Mouse (Mus musculus): ENCODE measurements at regions not wholly inside any gene's neighbourhood (a gene's known extent, or its start where the extent isn't known, plus 50 kb on each side); places are given as distances from the start of the nearest gene placed in this dataset.
A peak's percentile ranks its signal among the peaks of the same experiment; 100 is the strongest.

DNA sequence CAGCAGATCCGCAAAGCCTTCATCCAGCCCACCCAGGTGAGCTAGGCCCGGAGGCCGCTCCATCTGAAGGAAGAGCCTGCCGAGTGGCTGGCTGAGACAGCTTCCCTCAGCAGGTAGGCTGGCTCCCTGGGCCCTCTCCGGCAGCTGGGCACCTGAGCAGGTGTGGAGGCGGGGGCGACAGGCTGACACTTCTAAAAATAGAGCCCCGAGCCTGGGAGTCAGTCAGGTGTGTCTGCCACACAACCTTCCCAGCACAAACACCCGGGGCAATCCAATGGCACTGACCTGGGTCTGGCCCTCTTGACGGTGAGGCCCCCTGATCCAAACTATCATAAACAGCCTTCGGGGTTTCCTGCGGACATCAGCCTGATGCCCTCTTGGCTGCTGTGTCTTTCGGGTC, 58.5 kb downstream of the Zfp36l2 start:
- DNase-seq (ENCODE audit: low spot score) = no peak

DNA sequence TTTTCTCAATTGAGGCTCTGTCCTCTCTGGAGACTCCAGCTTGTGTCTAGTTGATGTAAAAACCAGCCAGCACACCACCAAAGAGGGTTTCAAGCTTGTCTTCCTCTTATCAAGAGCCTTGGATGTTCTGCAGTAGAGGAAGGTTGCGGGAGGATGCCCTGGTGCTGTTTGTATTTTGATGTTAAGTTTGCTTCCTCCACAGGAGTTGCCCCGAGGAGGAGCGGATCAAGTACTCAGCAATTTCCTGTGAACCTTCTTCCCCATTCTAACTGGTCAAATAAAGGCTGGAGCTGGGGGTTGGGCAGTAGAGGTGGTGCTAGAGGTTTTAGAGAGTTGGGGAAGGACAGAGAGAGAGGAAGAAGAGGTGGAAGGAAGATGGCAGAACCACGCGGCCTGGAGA, 59.5 kb downstream of the Zfp36l2 start:
- no peak for DNase-seq (ENCODE audit: low spot score)

DNA sequence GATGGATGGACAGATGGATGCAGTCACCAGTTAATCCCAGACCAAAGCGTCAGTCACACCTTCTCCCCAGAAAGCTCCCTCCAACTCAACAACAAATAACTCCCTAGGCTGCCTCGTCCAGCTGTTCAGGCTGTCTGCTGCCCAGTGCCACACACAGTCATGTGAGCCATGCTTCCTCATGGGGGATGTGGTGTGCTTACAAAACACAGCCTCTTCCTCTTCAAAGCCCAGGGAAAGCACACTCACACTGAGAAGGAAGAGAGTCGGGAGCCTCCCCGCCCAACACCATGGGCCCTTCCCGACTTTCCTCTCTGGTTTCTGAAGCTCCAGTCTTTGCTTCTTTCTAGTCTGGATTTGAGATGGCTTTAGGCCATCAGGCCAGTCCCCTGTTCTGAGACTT, 61.6 kb downstream of the Zfp36l2 start:
- no peak for DNase-seq (ENCODE audit: low spot score)

DNA sequence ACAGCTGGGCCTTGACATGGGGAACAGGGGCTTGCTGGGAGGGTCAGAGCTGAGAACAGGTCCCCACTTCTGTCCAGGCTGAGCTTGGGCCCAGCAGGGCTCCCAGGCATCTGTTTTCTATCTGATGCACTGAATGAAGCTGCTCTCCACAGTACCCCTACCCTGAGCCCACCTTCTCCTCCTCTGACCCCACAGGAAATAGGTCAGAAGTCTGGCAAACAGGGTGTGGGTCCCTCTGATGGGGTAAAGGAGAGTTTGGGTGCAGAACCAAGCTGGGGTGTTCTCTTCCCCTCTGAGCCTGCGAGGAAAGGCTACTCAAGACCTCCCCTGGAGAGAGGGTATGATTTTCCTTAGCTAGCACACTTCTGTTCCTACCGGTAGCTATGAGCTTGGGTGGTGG, 64.6 kb downstream of the Zfp36l2 start:
- DNase-seq (ENCODE audit: low spot score) = no peak

DNA sequence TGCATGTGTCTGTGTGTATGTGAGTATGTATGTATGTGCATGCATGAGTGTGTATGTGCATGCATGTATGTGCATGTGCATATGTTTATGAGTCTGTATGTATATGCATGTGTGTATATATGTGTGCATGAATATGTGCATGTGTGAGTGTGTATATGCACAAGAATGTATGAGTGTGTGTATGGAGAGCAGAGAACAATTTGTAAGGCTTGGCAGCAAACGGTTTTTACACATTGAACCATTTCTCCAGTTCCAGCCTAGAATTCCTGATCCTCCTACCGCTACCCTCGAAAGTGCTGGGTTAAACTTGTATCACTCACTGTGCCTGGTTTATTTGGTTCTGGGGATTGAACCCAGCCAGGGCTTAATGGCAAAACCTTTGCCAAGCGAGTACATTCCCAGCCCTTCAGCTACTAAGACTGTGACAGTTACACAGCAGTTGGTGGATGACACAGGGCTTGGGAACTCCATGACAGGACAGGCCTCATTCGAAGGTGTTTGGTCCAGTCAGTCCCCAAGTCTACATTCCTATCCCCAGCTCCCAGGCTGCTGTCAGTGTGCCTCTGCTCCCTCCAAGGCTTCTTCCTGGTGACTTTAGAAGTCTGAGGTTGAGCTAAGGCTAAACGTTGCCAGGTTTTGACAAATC, 65.1 kb downstream of the Zfp36l2 start:
- DNase-seq (ENCODE audit: low spot score) = no peak

DNA sequence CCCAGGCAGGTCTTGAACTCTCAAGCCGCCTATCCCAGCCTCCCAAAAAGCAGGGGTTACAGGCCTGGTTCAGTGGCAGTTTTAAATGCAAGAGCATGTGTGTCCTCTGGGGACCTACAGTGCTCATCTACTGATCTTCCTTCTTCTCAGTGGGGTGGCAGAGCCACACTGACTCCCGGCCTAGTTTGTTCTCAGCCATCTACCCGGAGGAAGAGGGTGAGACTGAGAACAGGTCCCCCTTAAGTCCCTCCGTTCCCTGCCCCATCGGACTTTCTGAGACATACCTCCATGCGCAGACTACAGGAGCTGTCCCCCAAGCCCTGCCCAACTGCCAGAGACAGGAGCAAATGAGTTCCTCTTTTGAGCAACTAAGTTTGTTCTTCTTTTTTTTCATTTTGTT, 66.5 kb downstream of the Zfp36l2 start:
- DNase-seq (ENCODE audit: low spot score) = no peak

DNA sequence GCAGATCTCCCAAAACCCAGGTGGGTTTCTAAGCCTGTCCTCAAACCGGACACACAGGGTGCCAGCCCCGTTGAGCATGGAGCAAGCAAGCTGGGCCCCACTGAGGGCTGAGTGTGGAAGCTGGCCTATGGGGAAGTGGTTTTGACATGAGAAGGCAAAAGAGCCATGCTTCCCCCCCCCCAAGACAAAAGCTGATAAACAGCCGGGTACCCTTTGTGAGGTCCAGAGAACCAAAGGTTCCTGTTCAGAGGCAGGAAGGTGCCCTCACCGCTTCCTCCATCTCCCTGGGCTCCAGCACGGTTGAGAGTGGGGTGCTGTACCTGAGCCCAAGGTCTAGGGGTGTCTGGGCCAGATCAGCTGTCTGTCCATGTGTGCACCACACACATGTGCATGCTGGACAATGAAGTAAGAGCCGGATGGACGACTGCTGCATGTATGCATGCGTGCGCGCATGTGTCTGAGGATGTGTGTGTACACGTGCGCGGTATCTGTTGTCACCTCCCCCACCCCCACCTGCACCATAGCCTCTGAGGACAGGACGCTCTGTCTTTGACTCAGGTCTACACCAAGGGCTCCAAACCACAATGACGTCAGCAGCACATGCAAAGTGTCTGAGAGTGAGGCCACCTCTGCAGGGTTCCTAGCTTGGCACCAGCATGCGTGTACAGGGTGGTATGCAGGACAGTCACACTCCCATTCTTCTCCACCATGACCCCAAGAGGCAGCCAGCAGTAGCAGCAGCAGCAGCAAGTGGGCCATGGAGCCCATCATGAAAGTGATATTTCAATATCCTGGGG, 68.3 kb downstream of the Zfp36l2 start:
- no peak for DNase-seq (ENCODE audit: low spot score)

DNA sequence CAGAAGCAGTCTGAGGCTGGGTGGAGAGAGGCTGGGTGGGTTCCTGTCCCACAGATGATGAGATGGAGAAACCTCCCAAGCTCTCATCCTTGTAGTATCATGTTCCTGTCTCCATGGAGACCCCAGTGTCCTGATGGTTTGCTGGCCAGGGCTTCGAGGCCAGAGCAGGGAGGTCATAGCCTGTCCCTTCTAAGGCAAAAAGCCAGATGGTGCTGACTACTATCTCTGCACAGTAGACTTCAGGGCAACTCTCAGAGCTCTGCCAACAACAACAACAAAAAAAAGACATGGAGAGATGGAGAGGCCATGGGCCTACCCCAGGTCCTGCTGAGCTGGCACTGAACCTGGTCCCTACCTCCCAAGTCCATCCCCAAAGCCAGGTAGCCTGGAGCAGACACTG, 69.0 kb downstream of the Zfp36l2 start:
- no peak for DNase-seq (ENCODE audit: low spot score)

DNA sequence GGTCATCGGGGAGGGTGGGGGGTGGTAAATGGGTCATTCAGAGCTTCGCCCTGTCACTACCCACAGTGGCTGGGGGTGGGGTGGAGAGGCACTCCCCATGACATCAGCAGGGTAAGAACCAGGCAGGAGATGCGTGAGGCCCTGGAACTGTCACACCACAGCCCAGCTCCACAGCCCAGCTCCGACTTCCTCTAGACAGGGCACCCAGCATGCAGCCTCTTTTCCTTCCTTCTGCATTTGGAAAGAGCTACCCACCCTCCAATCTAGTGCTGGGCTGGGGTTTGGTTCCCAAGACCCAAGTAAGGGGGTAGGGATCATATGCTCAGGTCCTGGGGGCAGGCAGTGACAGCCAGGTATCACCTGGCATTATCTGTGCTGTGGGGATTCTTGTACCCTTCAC, 69.5 kb downstream of the Zfp36l2 start:
- no peak for DNase-seq (ENCODE audit: low spot score)

DNA sequence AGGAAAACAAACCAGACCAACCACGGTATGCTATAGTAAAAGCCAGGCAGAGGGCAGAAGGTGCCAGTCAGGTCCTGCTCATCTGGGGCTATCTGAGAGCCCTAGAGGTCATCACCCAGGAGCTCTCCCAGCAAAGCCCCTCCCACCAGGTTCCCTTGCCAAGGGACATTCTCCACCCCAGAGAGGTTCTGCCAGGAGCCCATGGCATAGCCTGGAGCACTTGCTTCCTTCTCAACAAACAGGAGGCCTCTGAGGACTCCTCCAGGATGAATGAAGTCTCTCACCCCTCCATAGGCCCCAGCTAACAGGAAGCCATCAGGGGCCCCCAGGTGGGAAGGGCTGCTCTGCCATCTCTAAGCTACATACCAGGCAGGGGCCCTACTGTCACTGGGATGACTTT, 70.0 kb downstream of the Zfp36l2 start:
- no peak for DNase-seq (ENCODE audit: low spot score)

DNA sequence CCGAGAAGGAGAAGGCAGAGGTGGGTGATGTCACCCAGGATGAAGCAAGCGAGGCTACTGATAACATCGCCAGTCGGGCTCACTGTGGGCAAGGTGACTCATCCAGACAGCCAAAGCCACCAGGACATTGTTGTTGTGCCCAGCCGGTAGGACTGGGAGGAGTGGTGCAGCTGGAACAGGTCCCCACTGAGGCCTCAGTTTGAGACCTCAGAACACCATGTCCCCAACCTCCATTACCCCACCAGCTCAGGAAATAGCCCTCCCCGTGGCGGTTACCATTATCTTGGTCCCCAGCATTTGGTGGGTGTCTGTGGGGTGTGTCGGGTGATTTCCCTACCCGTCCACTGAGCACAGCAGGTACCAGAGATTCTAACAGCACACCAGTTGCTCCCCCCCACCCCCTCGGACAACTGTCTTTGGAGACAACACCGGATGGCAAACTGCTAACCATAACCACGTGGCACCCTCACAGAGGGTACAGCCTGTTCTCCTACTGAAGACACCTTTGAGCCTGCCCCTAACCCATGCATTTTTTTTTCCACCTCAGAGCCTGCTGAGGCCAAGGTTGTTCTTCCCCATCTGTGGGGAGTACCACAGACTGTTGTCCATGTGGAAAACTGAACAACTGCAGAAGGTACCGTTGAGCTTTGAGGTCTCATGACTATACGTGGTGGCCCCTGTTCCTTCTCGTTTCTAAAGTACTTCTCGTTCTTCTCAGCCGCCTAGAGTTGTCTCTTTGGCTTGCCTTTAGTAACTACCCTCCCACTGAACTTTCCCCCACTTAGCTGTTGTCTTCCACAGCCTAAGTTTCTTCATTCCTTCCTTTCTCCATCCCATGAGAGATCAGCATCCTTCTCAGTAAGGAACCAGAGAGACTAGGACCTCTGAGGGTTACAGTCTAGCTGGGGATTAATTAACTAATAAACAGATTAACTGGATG, 71.1 kb downstream of the Zfp36l2 start:
- peak; percentile 52 for DNase-seq (ENCODE audit: low spot score)

DNA sequence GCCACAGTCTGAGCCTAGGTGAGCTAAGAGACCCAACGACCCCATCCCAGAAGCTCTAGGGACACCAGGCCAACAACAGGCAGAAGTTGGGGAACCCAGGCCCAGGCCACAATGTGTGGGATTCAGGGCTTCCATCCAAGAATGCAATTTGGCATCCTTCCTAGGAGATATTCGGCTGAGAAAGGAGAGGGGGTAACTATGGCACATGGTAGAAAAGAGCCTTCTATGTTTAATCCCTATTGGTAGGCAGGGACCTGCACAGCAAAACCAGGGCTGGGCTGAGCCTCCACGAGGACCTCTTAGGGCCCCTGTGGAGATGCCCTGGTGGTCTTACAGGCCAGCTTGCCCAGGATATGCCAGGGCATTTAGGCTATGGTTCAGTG, 71.8 kb downstream of the Zfp36l2 start:
- DNase-seq (ENCODE audit: low spot score) = no peak

DNA sequence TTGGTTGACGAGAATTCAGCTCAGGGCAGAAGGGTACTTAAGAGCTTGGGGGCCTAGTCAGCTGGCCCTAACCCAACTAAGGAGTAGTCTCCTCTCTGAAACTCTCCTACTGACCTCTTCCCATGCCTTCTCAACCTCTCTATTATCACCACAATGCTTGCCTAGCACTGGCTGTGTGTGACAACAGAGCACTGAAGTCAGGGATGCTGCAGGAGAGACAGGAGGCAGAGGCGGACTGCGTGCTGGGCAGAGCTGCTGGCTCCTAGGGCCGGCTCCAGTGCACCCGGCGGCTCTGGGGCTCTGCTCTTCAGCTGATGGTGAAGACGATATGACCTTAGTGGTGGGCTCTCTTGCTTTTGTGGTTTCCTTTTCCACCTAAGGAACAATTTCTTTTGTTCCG, 72.6 kb downstream of the Zfp36l2 start:
- DNase-seq (ENCODE audit: low spot score) = no peak

DNA sequence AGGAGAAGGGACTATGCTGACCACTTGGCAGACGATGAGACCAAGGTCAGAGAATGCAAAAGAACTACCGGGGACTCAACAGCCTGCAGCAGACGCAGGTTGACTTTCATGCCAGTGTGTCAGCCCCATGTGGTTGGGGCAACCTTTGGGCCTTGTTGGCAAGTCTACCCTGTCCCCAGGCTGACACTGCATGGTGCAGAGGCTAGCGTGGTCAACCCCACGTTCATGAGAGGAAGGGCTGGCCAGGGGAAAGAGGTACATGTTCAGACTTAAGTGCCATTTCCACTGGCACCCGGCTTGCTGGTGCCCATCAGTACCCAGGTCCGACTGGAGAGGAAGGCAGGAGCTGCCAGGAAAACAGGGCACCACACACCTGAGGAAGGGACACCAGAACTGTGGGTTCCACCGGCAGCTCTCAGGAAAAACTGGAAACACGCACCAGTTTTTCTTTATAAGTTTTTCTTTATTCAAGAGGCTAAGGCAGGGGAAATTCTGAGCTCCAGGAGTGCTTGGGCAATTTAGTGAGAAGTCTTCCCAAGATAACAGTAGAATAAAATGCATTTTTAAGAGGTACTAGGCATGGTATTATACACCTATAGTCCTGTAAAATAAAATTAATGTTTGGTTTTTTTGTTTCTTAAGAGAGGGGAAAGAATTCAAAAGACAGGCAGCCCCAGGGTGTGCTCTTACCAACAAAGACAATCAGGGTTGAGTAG, 73.3 kb downstream of the Zfp36l2 start:
- DNase-seq (ENCODE audit: low spot score) = no peak

DNA sequence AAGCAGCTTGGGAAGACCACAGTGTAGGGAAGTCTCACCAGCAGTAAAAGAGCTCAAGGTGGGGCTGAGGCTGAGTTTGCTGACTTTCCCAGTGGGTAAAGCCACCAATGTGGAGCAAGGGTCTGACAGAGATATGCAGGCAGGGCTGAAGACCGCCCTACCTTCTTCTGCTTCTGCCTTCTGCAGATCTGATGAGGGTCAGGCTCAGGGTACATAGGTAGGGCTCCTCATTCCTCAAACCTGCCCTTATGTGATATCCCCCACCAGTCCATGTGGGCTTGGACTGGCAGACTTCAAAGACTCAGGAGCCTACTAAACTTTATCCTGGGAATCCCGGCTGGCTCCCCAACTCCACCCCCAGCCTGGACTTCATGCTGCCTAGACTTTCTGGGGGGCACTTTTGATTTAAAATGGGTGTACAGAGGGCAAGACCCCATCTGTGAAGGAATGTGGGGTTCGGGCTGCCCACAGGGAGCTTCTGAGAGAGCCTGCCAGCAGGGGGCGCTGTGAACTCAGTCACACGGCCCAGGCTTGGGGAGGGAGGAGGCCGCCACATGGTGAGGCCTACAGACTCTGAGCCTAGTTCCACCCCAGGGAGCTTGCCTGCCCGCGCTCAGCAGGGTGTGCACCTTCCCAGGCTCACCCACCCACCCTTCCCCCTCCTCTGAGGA, 74.0 kb downstream of the Zfp36l2 start:
- peak; percentile 94 for DNase-seq (ENCODE audit: low spot score)

DNA sequence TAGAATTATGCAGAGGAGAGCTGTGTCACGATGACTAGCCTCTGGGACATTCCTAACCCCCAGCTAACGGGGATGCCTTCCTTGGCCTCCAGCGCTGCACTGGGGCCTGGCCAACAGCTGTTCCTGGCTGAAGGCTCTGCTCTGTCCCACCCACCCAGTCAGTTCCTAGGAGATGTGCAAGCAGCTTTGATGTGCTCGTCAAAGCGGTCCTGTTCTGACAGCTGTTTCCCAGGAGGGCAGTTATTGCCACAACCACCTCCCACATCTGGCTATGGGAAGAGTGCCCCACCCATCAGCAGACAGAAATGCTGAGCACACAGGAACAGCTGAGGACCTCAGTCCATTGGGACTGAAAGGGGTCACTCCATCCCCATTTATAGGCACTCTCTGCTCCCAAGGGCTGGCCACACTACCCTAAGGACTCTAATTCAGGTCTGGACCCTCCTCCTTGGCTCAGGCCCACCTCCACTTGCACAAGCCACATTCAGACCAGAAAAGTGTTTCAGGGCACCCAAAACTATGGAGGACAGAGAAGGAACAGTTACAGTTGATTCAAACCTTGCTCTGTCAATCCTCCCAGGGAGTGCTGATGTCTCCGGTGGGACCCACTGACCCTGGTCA, 75.2 kb downstream of the Zfp36l2 start:
- DNase-seq (ENCODE audit: low spot score) = no peak

DNA sequence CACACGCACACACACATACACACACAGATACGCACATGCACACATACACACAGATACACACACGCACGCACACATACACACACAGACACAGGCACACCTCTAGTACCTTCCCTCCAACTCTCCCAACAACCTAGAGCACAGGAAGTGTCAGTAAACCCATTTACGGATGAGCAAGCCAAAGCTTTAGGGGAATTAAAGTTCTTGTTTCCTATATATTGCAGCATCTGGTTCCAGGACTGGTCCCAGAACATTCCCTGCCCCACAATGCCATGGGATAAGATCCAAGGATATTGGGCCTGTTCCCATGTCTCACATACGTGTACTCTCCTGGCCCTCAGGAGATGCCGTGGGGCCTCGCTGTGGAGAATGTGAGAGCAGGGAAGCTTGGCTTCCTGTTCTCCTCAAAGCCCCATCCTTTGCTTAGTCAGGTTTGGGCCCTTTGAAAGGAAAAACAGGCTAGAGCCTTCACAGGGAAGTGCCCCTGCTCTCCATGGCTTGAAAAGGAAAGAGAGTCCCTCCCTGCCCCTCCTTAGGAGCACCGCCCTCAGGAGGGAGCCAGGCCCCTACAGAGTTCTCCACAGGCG, 75.9 kb downstream of the Zfp36l2 start:
- no peak for DNase-seq (ENCODE audit: low spot score)

DNA sequence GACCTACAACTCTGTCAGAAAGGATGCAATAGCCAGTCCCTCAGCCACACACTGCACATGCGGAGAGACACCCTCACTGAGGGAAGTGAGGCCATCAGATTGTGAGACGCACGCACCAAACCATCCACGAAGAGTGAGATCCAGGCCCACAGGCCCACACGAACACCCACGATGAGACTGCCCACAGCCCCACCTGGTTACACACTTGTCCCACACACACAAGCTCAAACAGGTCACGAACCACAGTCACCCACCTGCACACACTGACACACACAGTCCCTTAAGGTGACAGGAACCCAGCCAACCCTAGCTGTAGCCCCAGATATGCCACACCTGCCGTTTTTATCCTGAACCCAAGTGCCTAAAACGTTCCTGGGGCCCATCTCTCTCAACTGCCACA, 76.8 kb downstream of the Zfp36l2 start:
- no peak for DNase-seq (ENCODE audit: low spot score)

DNA sequence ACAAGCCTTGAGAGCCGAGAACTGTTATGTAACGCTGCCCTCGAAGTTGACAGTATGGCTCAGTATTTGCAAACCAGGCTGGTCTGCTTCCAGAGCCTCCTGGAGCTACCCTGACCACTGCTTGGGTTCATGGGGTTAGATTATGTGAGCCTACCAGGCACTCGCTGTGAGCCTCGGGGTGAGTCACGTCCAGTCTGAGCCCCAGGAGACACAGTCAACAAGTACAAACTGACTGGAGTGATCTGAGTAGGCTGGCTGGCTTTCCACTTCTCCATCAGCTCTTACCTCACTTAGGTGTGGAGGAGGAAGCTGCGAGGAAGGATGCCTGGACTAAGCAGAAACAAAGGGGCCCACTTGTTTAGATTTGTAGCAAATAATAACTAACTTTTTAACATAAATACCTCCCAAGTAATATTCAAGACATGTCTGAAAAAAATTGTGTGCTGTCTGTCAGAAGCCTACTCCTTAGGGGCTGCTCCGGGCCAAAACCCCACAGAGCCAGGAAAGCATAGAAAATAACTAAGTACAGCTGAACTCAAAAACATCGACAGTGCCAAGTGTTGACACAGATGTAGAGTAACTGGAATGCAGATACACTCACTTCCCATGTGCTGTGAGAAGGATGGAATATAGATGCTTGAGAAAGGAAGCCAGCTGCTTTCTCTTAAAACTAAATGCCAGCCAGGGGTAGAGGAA, 77.6 kb downstream of the Zfp36l2 start:
- no peak for DNase-seq (ENCODE audit: low spot score)
